Mouse (Mus musculus) spleen, adult 2 months (tissue): ENCODE data around the gene Usp7. TPM values are rescaled to one million over a fixed set of nuclear protein-coding genes. Genes with fewer than 3 reads are reported as not detected.
"Not testable (repeated sequence)": the region's sequence is repeated elsewhere in the genome, so short reads cannot be mapped to it uniquely, and the experiment has no call there.

ENCODE experiments used
- DNase-seq, 2 experiments: peaks; one replicate each; pipeline versions ENCODE4 v3.0.0 to v3.0.0-alpha.2; 2012 to 2021; ENCODE audit warnings: low spot score in 2 of 2, low read depth in 1 of 2
- H3K27ac ChIP-seq: fragments of 200-500 bp; 2 replicates; pipeline ENCODE4 v1.5.1; 2012; ENCODE audit warnings: low read length, inconsistent platforms; ENCODE audit not compliant: insufficient read depth
- H3K27me3 ChIP-seq: fragments of 200-500 bp; 2 replicates; pipeline ENCODE4 v1.6.1; 2012; ENCODE audit warnings: mild to moderate bottlenecking, moderate library complexity, low read length, inconsistent platforms; ENCODE audit not compliant: control insufficient read depth, insufficient read depth
- H3K36me3 ChIP-seq: fragments of 200-500 bp; 2 replicates; pipeline ENCODE4 v1.6.1; 2012; ENCODE audit warnings: mild to moderate bottlenecking, low read length, inconsistent platforms; ENCODE audit not compliant: control insufficient read depth, insufficient read depth
- H3K4me1 ChIP-seq: fragments of 200-500 bp; 2 replicates; pipeline ENCODE4 v1.6.1; 2011; ENCODE audit warnings: inconsistent platforms; ENCODE audit not compliant: control insufficient read depth, insufficient read depth, insufficient read length
- H3K4me3 ChIP-seq: fragments of 200-500 bp; 2 replicates; pipeline ENCODE4 v1.5.1; 2011; ENCODE audit warnings: mild to moderate bottlenecking, inconsistent platforms; ENCODE audit not compliant: insufficient read depth, insufficient read length; ENCODE audit errors: extremely low read depth
- CTCF ChIP-seq: fragments of 200-500 bp; IDR thresholded peaks from 2 replicates; pipeline ENCODE4 v1.5.1; 2011; ENCODE audit warnings: mild to moderate bottlenecking, inconsistent platforms; ENCODE audit not compliant: insufficient read depth, insufficient read length, insufficient replicate concordance; ENCODE audit errors: extremely low read depth
- POLR2A ChIP-seq: fragments of 200-500 bp; IDR thresholded peaks from 2 replicates; pipeline ENCODE4 v1.6.1; 2011; ENCODE audit warnings: low read depth, low read length, inconsistent platforms
- WGBS: fragments of 180-500 bp; shearing (Covaris S2); methylation state at CpG from one replicate; pipeline ENCODE4 v1.1.7; 2018; 5-methylcytosine and 5-hydroxymethylcytosine counted together
- polyA plus RNA-seq: library from polyadenylated mRNA; depleted of rRNA; stranded (reverse); fragments of >200 nt; gene quantifications from 2 replicates; pipeline ENCODE4 v1.2.3, GENCODE M21; 2012

The Usp7 gene
- polyA plus RNA-seq, 1 experiment, result 26.3 TPM

- DNase-seq, result no peak
- TF ChIP-seq POLR2A (no peak), CTCF (no peak)
- H3K4me3 ChIP-seq, result peak overlapping the region; percentile 90
- H3K36me3 ChIP-seq, result no peaks in the 10 kb centered on the region
- peaks cover 18% of the 10 kb centered on the region; the same call in 1 of the 2 replicates for H3K4me1 ChIP-seq
- WGBS, result 2% methylated on average over 11 of the region's 11 CpGs
- H3K27ac ChIP-seq, result peak overlapping the region; percentile 72; the same call in 1 of the 2 replicates
- H3K27me3 ChIP-seq, result no peaks in the 10 kb centered on the region
These were observed 54.8 kb downstream of the Usp7 start for GRCm38 (mm10) chr16:8737341-8737665.

GRCm38 (mm10) chr16:8736757-8737156 lies 55.4 kb downstream of the Usp7 start:
- no peak for DNase-seq
- Histone ChIP-seq H3K27ac (no peak overlapping the region), H3K4me3 (peak overlapping the region; percentile 90), H3K27me3 (no peaks in the 10 kb centered on the region), H3K4me1 (peaks cover 20% of the 10 kb centered on the region; the same call in 1 of the 2 replicates), H3K36me3 (no peaks in the 10 kb centered on the region)
- 3% methylated on average over 7 of the region's 7 CpGs for WGBS
- TF ChIP-seq POLR2A (no peak), CTCF (no peak)

- Histone ChIP-seq H3K4me1 (peaks cover 22% of the 10 kb centered on the region; the same call in 1 of the 2 replicates), H3K27me3 (no peaks in the 10 kb centered on the region), H3K36me3 (no peaks in the 10 kb centered on the region), H3K27ac (no peak overlapping the region), H3K4me3 (peak overlapping the region; percentile 38)
- DNase-seq, result no peak
- TF ChIP-seq POLR2A (no peak), CTCF (no peak)
- WGBS, result 12% methylated on average over 8 of the region's 8 CpGs
These were observed 56.1 kb downstream of the Usp7 start for GRCm38 (mm10) chr16:8736032-8736431.

GRCm38 (mm10) chr16:8734693-8735092 lies 57.4 kb downstream of the Usp7 start:
- Histone ChIP-seq H3K27me3 (no peaks in the 10 kb centered on the region), H3K4me1 (peaks cover 27% of the 10 kb centered on the region; the same call in 1 of the 2 replicates), H3K36me3 (no peaks in the 10 kb centered on the region), H3K27ac (no peak overlapping the region), H3K4me3 (no peak overlapping the region)
- TF ChIP-seq POLR2A, result no peak
- no peak for TF ChIP-seq CTCF
- WGBS, result 74% methylated on average over 4 of the region's 4 CpGs
- no peak for DNase-seq

GRCm38 (mm10) chr16:8733624-8734023 lies 58.5 kb downstream of the Usp7 start:
- no peaks in the 10 kb centered on the region for H3K27me3 ChIP-seq
- TF ChIP-seq CTCF (no peak), POLR2A (no peak)
- DNase-seq, result no peak
- no peak overlapping the region for H3K4me3 ChIP-seq
- no peaks in the 10 kb centered on the region for H3K36me3 ChIP-seq
- no peak overlapping the region for H3K27ac ChIP-seq
- 88% methylated on average over 4 of the region's 4 CpGs for WGBS
- peaks cover 29% of the 10 kb centered on the region; the same call in 1 of the 2 replicates for H3K4me1 ChIP-seq

GRCm38 (mm10) chr16:8732450-8732849 lies 59.7 kb downstream of the Usp7 start:
- not testable (repeated sequence) for H3K27ac ChIP-seq, H3K27me3 ChIP-seq, H3K36me3 ChIP-seq, H3K4me3 ChIP-seq, DNase-seq
- H3K4me1 ChIP-seq, result peaks cover 32% of the 10 kb centered on the region; the same call in 1 of the 2 replicates
- 90% methylated on average over 4 of the region's 4 CpGs for WGBS

GRCm38 (mm10) chr16:8731630-8732029 lies 60.5 kb downstream of the Usp7 start:
- H3K27me3 ChIP-seq, result no peaks in the 10 kb centered on the region
- no peak for DNase-seq
- no peaks in the 10 kb centered on the region for H3K36me3 ChIP-seq
- TF ChIP-seq POLR2A (no peak), CTCF (no peak)
- H3K4me1 ChIP-seq, result peaks cover 36% of the 10 kb centered on the region
- H3K27ac ChIP-seq, result no peak overlapping the region
- WGBS, result 57% methylated on average over 7 of the region's 7 CpGs
- H3K4me3 ChIP-seq, result no peak overlapping the region
